Mouse (Mus musculus) bone marrow macrophage, adult 2 months (primary cell): Measurements from ENCODE around the gene Recql5. TPM values are rescaled to one million over a fixed set of nuclear protein-coding genes. Genes with fewer than 3 reads are reported as not detected.

Experiments used
- H3K27ac ChIP-seq: 2 replicates; pipeline ENCODE4 v1.5.1; 2012; ENCODE audit warnings: low read depth, low read length; ENCODE audit not compliant: insufficient read depth
- H3K4me1 ChIP-seq: 2 replicates; pipeline ENCODE4 v1.6.1; 2012; ENCODE audit warnings: low read length; ENCODE audit not compliant: control insufficient read depth, insufficient read depth
- H3K4me3 ChIP-seq: 2 replicates; pipeline ENCODE4 v1.5.1; 2012; ENCODE audit warnings: mild to moderate bottlenecking, low read length, moderate library complexity; ENCODE audit not compliant: insufficient read depth
- CTCF ChIP-seq: IDR thresholded peaks from 2 replicates; pipeline ENCODE4 v1.5.1; 2012; ENCODE audit warnings: low read depth, mild to moderate bottlenecking, low read length, moderate library complexity
- POLR2A ChIP-seq: IDR thresholded peaks from 2 replicates; pipeline ENCODE4 v1.6.1; 2012; ENCODE audit warnings: mild to moderate bottlenecking, low read depth, low read length, borderline replicate concordance
- polyA plus RNA-seq: library from polyadenylated mRNA; stranded (reverse); fragments of >200 nt; gene quantifications from 2 replicates; pipeline ENCODE4 v1.2.4, GENCODE M21; 2012; ENCODE audit not compliant: missing spikeins, insufficient read depth, insufficient read length

The Recql5 gene
- polyA plus RNA-seq, 1 experiment = 19.9 TPM

DNA sequence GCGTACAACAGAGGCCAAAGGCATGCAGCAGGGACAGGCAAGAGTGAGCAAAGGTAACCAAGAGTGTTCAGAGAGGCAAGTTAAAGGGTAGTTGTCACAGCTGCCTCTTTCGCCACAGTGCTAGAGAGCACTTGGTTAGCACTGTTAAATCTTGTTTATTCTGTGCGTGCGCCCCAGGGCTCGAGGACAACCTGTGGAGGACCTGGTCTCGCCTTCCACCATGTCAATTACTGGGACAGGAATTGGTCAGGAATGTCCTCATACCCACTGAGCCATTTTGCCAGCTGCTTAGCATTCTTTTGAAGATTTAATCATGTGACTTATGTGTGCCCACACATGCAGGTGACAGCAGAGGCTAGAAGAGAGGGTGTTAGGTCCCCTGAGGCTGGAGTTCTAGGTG lies 44.1 kb downstream of the Recql5 start:
- TF ChIP-seq POLR2A = no peak
- TF ChIP-seq CTCF = no peak
- H3K4me1 ChIP-seq = no peaks in the 10 kb centered on the region
- H3K27ac ChIP-seq = no peak overlapping the region
- no peak overlapping the region for H3K4me3 ChIP-seq

DNA sequence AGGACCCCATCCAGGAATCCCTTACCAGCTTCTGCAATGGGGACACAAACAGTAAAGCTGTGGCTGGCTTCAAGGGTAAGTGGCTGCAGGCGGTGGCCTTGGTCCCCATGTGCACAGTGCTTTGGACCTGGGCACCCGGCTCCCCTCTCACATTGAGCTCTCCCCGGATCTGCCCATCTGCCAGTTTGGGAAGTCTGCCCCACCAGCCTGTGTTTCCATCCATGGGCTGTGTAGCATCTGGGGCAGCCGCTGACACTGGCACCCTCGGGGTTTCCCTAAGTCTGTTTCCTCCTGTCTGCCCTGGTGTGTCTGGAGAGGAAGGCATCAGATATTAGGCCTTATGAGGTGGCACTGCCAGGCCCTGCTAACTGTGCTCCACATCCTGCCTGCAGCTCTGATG lies 45.3 kb downstream of the Recql5 start:
- H3K27ac ChIP-seq = no peak overlapping the region
- H3K4me3 ChIP-seq = no peak overlapping the region
- TF ChIP-seq CTCF = no peak
- TF ChIP-seq POLR2A = no peak
- no peaks in the 10 kb centered on the region for H3K4me1 ChIP-seq

DNA sequence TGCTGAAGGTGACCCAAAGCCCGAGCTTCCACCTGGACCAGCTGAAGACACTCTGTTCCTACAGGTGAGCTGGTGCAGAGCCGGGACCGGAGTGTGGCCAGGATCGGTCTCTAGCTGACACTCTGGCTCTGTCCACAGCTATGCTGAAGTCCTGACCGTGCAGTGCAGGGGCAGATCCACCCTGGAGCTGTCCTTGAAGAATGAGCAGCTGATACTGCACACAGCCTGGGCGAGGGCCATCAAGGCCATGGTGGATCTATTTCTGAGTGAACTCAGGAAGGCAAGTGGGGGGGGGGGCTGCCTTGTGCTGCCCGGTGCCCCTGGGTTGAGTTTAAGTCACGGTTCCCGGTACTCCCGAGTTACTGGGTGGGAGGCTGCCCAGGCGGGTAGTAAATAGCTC lies 46.8 kb downstream of the Recql5 start:
- no peak overlapping the region for H3K27ac ChIP-seq
- no peaks in the 10 kb centered on the region for H3K4me1 ChIP-seq
- TF ChIP-seq POLR2A (no peak), CTCF (no peak)
- no peak overlapping the region for H3K4me3 ChIP-seq

DNA sequence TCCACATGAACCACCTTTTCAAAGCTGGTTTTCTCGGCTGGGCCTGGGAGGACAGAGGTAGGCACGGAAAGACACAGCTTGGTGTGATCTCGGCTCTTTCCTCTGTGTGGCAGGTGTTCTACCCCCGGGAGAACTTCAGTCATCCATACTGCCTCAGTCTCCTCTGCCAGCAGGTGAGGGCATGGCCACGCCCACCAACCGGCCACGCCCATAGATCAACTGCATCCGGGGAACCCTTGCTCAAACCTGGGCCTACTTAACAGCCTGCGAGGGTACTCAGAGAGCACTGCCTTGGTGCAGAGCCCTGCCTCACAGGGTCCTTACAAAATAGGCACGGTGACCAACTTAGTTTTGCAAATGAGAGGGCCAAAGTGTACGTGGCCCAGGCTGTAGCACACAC lies 48.0 kb downstream of the Recql5 start:
- H3K4me3 ChIP-seq = no peak overlapping the region
- TF ChIP-seq CTCF (no peak), POLR2A (no peak)
- no peak overlapping the region for H3K27ac ChIP-seq
- H3K4me1 ChIP-seq = no peaks in the 10 kb centered on the region

DNA sequence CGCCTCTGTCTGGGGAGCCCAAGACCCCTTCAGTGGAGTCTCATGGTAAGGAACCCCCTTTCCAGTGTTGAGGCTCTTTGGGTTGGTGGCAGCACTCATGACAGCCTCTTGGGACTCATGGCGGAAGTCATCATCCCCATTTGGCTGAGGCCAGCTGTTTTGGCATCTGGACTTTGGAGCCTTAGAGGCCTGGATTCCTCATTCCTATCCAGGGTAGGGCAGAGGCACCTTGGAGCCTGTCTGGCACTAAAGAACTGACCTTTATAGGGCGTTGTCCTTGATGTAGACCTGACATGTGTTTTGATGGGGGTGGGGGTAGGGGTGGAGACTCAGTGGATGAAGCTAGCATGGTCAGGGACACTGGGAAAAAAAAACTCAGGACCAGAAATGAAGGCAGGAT lies 48.9 kb downstream of the Recql5 start:
- no peak overlapping the region for H3K4me3 ChIP-seq
- no peak for TF ChIP-seq POLR2A
- no peak for TF ChIP-seq CTCF
- H3K4me1 ChIP-seq = no peaks in the 10 kb centered on the region
- H3K27ac ChIP-seq = no peak overlapping the region

DNA sequence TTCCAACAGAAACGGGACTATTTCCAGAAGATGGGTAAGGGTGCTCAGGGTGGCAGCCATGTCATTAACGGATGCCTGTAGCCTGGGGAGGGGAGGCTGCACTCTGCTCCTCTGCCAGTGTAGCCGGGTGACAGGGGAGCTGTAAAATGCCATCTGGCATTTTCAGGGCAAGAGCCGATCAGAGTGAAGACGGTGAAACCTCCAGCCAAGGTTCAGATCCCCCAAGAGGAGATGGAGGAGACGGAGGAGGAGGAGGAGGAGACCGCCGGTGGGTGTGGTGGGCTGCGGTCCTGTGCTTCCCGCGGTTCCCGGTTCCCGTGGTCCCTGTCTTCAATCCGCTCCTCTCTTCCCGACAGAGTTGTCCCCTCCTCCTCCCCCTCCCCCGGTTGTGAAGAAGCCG lies 50.0 kb downstream of the Recql5 start:
- H3K4me3 ChIP-seq = no peak overlapping the region
- no peak overlapping the region for H3K27ac ChIP-seq
- TF ChIP-seq CTCF (no peak), POLR2A (no peak)
- no peaks in the 10 kb centered on the region for H3K4me1 ChIP-seq

DNA sequence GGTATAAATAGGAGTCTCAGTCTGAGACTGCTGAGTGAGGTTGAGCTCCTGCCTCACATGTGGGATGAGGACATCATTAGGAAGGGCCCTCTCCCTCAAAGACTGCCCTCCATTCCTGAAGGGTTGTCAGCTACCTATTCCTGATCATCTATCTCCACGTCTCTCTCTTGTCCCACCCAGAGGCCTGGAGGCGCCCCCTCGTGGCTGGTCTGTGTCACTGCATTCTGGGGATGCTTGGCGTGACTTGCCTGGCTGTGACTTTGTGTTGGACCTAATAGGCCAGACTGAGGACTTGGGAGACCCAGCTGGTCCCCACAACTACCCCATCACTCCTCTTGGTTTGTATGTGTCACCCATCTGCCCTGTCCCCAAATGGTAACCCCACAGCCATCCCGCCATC lies 52.3 kb downstream of the Recql5 start:
- no peak overlapping the region for H3K4me3 ChIP-seq

DNA sequence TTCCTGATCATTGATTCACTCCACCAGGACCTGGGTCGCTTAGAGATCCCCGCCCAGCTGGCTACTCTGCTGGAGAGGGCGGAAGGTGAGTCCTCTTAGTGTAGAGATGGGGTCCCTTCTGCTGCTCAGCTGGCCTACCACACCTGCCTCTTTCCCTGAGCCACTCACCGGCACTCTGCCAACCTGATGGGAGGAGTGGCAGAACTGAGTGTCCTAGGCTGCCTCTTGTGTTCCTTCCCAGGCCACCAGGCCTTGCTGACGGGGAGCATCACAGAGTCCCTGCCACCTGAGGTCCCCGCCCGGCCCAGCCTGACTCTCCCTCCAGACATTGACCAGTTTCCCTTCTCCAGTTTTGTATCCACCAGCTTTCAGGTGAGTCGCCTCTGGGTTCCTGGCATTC lies 55.2 kb downstream of the Recql5 start:
- H3K4me3 ChIP-seq = no peak overlapping the region
- TF ChIP-seq POLR2A (no peak), CTCF (no peak)
- peaks cover 7% of the 10 kb centered on the region for H3K4me1 ChIP-seq
- H3K27ac ChIP-seq = no peak overlapping the region

More for the DNA sequence above, 52.3 kb downstream of the Recql5 start:
- peaks cover 7% of the 10 kb centered on the region for H3K4me1 ChIP-seq
- TF ChIP-seq POLR2A (no peak), CTCF (peak; percentile 90)
- no peak overlapping the region for H3K27ac ChIP-seq

DNA sequence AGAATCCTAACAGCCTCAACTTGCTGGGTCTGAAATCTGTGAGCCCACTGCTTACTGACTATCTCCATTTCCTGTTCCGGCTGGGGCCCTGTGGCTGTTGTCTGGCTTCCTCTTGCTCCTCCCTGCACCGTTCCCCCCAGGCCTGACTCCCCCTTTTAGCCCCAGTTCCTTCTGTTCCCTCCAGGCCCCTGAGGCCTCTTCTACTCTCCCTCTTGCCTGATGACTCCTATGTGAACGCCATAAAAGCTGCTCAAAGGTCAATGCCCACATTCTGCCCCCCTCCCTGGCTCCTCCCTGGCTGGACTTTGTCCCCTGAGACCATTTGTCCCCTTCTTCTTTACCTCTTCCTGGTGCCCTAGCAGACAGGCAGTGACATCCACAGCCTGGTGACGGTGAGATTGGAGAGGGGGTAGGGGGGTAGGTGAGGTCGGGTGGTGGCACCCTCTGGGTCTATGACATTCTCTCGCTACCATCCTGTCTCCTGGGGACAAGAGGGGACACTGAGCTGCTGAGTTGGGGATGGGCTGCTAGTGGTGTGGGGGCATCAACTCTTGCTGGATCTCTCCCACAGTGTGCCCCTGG lies 56.0 kb downstream of the Recql5 start:
- no peak overlapping the region for H3K27ac ChIP-seq
- TF ChIP-seq CTCF (no peak), POLR2A (no peak)

DNA sequence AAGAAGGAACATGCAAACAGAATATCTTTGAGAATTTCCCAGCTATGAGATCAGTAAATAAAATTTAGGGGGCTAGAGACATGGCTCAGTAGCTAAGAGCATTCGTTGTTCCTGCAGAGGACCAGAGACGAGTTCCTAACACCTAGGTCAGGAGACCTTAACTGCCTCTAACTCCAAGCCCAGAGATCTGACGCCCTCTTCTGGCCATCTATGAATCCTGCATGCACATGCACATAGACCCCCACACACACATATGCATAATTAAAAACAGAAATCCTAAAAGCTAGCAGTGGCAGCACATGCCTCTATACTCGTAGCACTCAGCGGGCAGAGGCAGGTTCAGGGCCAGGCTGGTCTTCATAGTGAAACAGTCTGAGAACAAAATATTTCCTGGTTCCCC lies 56.8 kb downstream of the Recql5 start:
- TF ChIP-seq POLR2A (no peak), CTCF (no peak)
- no peak overlapping the region for H3K4me3 ChIP-seq
- peaks cover 7% of the 10 kb centered on the region for H3K4me1 ChIP-seq
- H3K27ac ChIP-seq = no peak overlapping the region

More for the DNA sequence above, 56.0 kb downstream of the Recql5 start:
- Histone ChIP-seq H3K4me1 (peaks cover 7% of the 10 kb centered on the region), H3K4me3 (no peak overlapping the region)

DNA sequence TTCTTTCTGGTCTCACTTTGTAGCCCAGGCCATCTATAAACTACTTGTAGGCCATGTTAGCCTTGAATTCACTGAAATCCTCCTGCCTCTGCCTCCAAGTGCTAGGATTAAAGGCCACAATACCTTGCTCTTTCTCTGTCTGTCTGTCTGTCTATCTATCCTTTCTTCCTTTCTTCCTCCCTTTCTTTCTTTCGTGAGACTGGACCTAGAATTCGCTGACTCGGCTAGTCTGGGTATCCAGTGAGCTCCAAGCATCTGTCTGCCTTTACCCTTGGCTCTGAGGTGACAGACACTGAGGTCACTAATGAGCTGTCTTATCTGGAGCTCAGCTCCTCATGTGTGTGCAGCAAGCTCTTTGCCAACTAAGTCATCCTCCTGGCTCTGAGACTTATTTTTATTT lies 57.3 kb downstream of the Recql5 start:
- Histone ChIP-seq H3K4me3 (no peak overlapping the region), H3K4me1 (peaks cover 7% of the 10 kb centered on the region), H3K27ac (no peak overlapping the region)
- no peak for TF ChIP-seq CTCF
- no peak for TF ChIP-seq POLR2A

DNA sequence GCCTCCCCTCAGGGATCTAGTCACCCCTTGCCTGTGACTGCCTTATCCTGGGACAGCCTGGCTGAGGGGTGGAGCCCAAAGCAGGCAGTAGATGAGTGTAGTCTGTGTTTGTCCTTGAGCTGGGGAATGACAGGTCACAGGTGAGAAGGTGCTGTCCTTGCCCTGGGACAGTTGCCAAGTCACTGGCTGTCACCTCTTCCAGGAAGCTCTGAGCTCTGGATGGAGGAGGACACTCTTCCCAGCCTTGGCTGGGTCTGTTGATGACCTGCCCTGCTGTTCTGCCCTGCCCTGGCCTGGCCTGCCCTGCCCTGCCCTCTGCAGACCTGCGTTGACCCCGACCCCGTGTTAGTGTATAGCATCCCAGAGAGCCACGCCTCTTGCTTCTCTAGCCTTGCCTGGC lies 60.8 kb downstream of the Recql5 start:
- H3K4me1 ChIP-seq = peaks cover 7% of the 10 kb centered on the region
- no peak overlapping the region for H3K27ac ChIP-seq
- no peak overlapping the region for H3K4me3 ChIP-seq
- TF ChIP-seq CTCF (no peak), POLR2A (no peak)
